Mouse (Mus musculus) olfactory bulb, adult 2 months (tissue): ENCODE measurements around the gene Trip6. TPM values are rescaled to one million over a fixed set of nuclear protein-coding genes. Genes with fewer than 3 reads are reported as not detected.

Experiments used
- H3K27ac ChIP-seq: fragments of 200-500 bp; 2 replicates; pipeline ENCODE4 v1.5.1; 2012; ENCODE audit warnings: low read depth, low read length; ENCODE audit not compliant: insufficient read depth
- H3K4me1 ChIP-seq: fragments of 200-500 bp; 2 replicates; pipeline ENCODE4 v1.6.1; 2012; ENCODE audit warnings: low read length; ENCODE audit not compliant: control insufficient read depth, insufficient read depth
- H3K4me3 ChIP-seq: fragments of 200-500 bp; 2 replicates; pipeline ENCODE4 v1.5.1; 2012; ENCODE audit warnings: mild to moderate bottlenecking, low read depth, low read length, moderate library complexity; ENCODE audit not compliant: insufficient read depth
- CTCF ChIP-seq: fragments of 200-500 bp; IDR thresholded peaks from 2 replicates; pipeline ENCODE4 v1.5.1; 2012; ENCODE audit warnings: low read depth, mild to moderate bottlenecking, low read length, moderate library complexity; ENCODE audit not compliant: insufficient read depth
- POLR2A ChIP-seq: fragments of 200-500 bp; IDR thresholded peaks from 2 replicates; pipeline ENCODE4 v1.6.1; 2012; ENCODE audit warnings: mild to moderate bottlenecking, low read depth, low read length, moderate library complexity; ENCODE audit not compliant: insufficient read depth
- WGBS: fragments of 180-500 bp; shearing (Covaris S2); methylation state at CpG from one replicate; pipeline ENCODE4 v1.1.7; 2018; 5-methylcytosine and 5-hydroxymethylcytosine counted together
- polyA plus RNA-seq: library from polyadenylated mRNA; stranded (reverse); fragments of >200 nt; gene quantifications from 2 replicates; pipeline ENCODE4 v1.2.4, GENCODE M21; 2012; ENCODE audit warnings: low replicate concordance; ENCODE audit not compliant: missing spikeins, insufficient read depth, insufficient read length

The Trip6 gene
- polyA plus RNA-seq, 1 experiment = not detected

DNA sequence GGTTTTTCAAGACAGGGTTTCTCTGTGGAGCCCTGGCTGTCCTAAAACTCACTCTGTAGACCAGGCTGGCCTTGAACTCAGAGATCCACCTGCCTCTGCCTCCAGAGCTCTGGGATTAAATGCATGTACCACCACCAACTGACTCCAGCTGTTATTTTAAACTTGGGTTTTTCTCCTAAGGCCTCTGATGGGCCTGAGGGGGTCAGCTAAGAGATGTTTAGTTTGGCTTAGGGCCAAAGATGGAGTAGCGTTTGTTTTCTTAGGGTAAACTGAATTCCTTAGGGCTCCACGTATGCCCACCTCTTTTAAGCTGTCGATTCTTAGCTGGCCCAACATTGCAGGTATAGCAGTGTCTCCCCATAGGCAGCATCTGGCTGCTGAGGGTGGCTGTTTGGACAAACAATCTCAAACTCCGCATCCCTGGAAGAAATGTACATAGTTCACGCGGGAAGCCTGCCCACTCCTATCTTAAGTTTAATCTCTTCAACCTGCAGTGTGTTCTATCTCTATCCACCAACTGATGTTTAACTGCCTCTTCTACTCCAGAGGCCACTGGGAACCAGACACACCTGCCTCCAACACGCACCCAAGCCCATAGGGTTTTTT is 28.3 kb upstream of the Trip6 start:
- H3K27ac ChIP-seq = no peak overlapping the region
- H3K4me3 ChIP-seq = no peak overlapping the region
- WGBS = 76% methylated on average over 7 of the region's 7 CpGs
- TF ChIP-seq POLR2A (no peak), CTCF (no peak)
- peaks cover 16% of the 10 kb centered on the region for H3K4me1 ChIP-seq

DNA sequence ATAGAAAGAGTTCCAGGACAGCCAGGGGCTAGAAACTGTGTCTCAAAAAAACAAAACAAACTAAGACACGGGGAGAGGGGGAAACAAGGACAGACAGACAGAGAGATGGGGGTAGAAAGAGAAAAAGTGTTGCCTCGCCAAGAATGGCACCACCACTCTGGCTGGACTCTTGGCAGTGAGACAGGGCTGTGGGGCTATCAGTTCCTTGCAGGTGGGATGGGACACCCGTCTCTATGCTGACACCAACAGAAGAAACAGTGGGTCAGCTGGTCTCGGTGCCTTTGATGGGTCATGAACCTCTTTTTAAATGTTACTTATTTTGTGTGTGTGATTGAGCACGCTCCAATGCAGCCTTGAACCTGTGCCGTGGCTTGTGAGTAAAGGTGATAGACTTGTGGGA is 26.0 kb upstream of the Trip6 start:
- Histone ChIP-seq H3K4me1 (peaks cover 16% of the 10 kb centered on the region), H3K27ac (no peak overlapping the region), H3K4me3 (no peak overlapping the region)
- TF ChIP-seq POLR2A = no peak
- TF ChIP-seq CTCF = no peak
- WGBS = 75% methylated on average over 6 of the region's 6 CpGs

DNA sequence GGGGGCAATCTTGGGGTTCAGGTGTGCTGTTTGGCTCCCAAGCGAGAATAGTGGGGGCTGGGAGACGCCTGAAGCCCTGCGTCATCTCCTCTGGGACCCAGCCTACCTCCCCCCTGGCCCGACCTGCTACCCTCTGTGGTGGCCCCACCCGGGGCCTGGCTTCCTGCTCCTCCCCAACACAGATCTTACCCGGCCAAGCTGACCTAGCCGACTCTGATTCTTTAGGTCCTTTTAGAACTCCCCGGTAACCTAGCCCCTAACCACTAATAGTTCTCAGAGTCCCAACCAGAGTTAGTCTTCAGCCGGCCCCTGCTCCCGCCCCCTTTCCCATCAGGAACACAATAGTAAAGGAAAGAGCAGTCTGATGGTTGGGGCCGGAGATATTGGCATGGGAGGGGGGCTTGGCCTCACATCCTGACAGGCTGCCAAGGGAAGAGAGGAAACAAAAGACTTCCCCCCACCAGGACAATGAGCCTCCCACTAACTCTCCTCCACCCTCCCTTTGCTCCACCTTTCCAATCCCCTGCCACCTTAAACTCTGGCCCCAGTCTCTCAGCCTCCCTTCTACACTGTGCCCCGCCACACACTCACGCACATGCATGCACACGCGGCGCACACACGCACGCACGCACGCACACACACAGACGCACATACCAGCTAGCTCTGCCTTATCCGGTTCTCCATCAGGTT is 25.2 kb upstream of the Trip6 start:
- Histone ChIP-seq H3K27ac (peak overlapping the region; percentile 56), H3K4me3 (peak overlapping the region; percentile 54), H3K4me1 (peaks cover 16% of the 10 kb centered on the region)
- TF ChIP-seq POLR2A (no peak), CTCF (no peak)
- 1% methylated on average over 22 of the region's 22 CpGs for WGBS

DNA sequence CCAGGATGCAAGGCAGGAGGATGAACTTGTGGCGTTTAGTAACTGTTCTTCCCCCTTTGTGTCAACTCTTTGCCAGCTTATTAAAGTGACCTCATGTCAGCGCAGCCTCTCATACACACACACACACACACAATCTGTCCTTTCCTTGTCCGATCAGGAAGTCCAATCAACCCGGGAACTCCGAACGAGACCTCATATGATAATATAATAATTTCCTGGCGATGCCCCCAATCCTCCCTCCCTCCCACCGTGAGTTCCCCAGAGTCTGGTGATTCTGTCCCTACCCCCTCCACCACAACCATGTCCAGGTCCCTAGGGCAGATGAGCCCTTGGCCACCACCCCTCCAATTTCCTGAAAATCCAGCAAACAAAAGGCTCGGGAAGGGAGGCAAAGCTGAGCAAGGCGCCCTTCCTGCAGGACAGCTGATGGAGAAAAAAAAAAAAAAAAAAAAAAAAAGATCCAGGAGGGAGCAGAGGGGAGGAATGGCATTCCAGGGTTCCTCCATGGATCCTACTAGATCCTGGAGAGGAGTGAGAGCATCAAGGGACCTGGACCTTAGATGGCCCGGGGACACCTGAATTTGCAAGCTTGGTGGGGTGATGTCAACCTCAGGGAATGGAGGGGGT is 24.6 kb upstream of the Trip6 start:
- TF ChIP-seq CTCF = no peak
- H3K4me3 ChIP-seq = peak overlapping the region; percentile 54
- peaks cover 16% of the 10 kb centered on the region for H3K4me1 ChIP-seq
- 2% methylated on average over 11 of the region's 11 CpGs for WGBS
- peak overlapping the region; percentile 67 for H3K27ac ChIP-seq

DNA sequence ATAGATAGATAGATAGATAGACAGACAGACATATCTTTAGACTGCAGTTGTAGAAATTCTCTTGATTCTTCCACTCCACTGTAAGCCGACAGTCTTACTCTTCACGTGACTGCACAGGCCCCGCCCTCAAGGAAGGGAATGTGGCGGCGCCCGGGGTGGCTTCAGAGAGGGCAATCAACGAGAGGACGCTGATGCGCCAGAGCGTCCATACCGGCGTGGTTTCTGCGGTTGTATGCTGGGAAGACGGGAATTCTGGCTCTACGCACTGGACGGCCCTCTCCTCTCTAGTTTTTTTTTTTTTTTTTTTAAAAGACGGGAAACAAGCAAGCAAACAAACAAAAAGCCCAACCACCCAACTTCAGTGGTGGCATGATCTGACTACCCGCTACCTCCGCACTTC is 24.1 kb upstream of the Trip6 start:
- 0% methylated on average over 19 of the region's 19 CpGs for WGBS
- TF ChIP-seq CTCF (no peak), POLR2A (0 out of 2 replicates have a peak, but pooled peaks have one; percentile 25)
- peaks cover 18% of the 10 kb centered on the region for H3K4me1 ChIP-seq
- H3K4me3 ChIP-seq = peak overlapping the region; percentile 54
- peak overlapping the region; percentile 67 for H3K27ac ChIP-seq

DNA sequence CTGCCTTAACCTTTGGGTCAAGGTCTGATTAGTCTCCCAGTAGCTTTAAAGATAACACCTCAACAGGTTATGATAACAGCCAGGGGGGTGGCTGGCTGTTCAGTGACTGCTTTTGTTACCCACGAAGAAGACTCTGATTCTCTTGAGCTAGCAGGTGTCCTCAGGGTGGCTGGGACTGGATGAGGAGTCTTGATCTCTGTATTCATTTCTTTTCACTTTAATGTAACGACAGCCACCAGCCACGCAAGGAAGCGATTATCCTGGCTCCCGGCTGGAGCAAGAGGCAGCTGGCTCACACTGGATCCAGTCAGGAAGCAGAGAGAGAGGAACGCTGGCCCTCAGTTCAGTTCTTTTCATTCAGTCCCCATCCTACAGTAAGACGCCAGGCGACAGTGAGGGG is 23.0 kb upstream of the Trip6 start:
- Histone ChIP-seq H3K4me3 (no peak overlapping the region), H3K27ac (no peak overlapping the region), H3K4me1 (peaks cover 21% of the 10 kb centered on the region)
- no peak for TF ChIP-seq POLR2A
- TF ChIP-seq CTCF = no peak
- whole genome bisulfite sequencing = 46% methylated on average over 8 of the region's 8 CpGs

DNA sequence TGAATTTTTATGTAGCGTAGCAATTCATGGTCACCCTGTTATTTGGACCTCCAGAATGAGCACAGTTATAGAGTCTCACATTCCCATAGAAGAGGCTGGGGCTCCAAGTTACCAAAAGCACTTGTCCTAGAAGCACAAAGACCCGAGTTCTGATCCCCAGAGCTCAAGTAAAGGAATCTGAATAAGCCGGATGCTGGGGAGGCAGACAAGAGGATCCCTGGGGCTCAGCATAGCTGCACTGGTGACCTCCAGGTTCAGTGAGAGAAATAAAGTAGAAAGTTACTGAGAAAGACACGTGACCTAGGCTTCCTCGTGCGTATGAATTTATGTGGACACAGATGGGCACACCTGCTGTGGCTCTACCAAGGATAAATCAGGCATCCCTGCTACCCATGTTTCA is 20.9 kb upstream of the Trip6 start:
- H3K4me1 ChIP-seq = peaks cover 23% of the 10 kb centered on the region
- 71% methylated on average over 6 of the region's 6 CpGs for WGBS
- H3K4me3 ChIP-seq = no peak overlapping the region
- TF ChIP-seq CTCF = no peak
- TF ChIP-seq POLR2A = no peak
- no peak overlapping the region for H3K27ac ChIP-seq

DNA sequence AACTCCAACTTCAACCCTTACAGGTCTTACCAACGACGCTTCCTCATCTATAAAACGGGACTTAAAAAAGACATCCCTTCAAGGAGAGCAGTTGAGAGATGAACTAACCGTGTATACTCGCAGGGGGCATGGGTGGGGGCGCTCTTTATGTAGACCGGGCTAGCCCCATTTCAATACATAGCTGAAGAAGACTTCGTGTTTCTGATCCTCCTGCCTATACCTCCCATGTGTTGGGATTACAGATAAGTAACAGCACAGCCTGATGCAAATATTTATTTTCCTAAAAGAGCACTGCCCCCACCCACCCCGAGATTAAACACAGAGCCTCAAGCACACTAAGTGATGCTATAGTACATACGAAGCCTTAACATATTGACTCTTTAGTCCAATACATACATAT is 20.1 kb upstream of the Trip6 start:
- H3K4me1 ChIP-seq = peaks cover 18% of the 10 kb centered on the region
- H3K27ac ChIP-seq = no peak overlapping the region
- TF ChIP-seq CTCF (no peak), POLR2A (no peak)
- WGBS = 52% methylated on average over 10 of the region's 10 CpGs
- no peak overlapping the region for H3K4me3 ChIP-seq

DNA sequence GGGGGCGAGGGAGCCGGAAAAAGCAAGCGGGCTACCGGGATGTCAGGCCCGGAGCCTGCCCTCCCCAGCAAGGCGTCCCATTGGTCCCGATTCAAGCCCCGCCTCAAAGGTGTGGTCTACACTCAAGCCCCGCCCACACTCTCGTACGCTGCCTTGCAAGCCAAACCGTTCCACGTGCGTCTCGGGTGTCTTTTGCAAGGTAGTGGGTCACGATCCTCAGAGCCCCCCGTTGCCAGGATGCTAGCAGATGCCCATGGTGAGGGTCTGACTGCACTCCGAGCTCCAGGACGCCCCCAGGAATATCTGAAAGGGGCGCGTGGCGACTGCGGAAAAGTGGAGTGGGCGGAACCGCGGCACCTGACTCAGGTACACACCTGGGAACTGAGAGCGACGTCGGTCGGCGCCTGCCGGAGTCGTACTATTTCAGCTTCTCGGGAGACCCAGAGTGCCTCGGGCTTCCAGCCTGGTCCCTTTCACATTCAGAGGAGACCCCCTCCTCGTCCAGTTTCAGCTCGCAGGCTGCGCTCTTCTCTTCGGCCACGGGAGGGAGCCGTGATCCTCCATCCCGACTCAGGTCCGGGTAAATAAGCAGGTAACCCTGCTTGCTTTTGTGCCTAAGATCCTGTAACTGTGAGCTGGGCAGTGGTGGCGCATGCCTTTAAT is 19.4 kb upstream of the Trip6 start, which contains the start of gene Slc12a9:
Slc12a9 (minus strand) TSS at position 86 of the 663 bp plus-strand sequence.
- peak; percentile 65; the same call in 1 of the 2 replicates for TF ChIP-seq POLR2A
- TF ChIP-seq CTCF = peak; percentile 63
- Histone ChIP-seq H3K27ac (no peak within 1 kb of the TSS), H3K4me3 (peak within 1 kb of the TSS; percentile 69), H3K4me1 (peaks cover 11% of the 10 kb centered on the region)
- under 1% methylated on average over 44 of the region's 44 CpGs for WGBS
